Mouse (Mus musculus): ENCODE results near the gene Rfng.

GRCm38 (mm10) chr11:120799316-120799890 lies 15.4 kb upstream of the Rfng start:
- no peak for TF ChIP-seq CTCF (IDR thresholded peaks at IDR 0.05; ENCODE audit: borderline replicate concordance, insufficient read depth, low read depth, low read length)
- no peak for TF ChIP-seq POLR2A (IDR thresholded peaks at IDR 0.05; ENCODE audit: borderline replicate concordance, insufficient read depth, low read length)

Data from cerebellum, adult 2 months (tissue).